Mouse (Mus musculus): ENCODE measurements around the gene Igfbp5.

GRCm38 (mm10) chr1:72842666-72843459 is 31.8 kb downstream of the Igfbp5 start:
- TF ChIP-seq CTCF (IDR thresholded peaks at IDR 0.05; ENCODE audit: low read depth) = no peak
- TF ChIP-seq EP300 (IDR thresholded peaks at IDR 0.05; ENCODE audit: low read depth) = no peak

Measured in heart, postnatal 0 days (tissue).